Mouse (Mus musculus): ENCODE measurements around the gene Icam4.
"Not testable (repeated sequence)": the region's sequence is repeated elsewhere in the genome, so short reads cannot be mapped to it uniquely, and the experiment has no call there.

- TF ChIP-seq MAFK (IDR thresholded peaks at IDR 0.05; ENCODE audit: insufficient read depth, low read depth, low read length); HCFC1 (IDR thresholded peaks at IDR 0.05; ENCODE audit: borderline replicate concordance, insufficient read depth, low read length); ZC3H11A (IDR thresholded peaks at IDR 0.05; ENCODE audit: borderline replicate concordance, low read depth, low read length); CHD2 (IDR thresholded peaks at IDR 0.05; ENCODE audit: low read depth, low read length): not testable (repeated sequence)
- TF ChIP-seq ZNF384 (IDR thresholded peaks at IDR 0.05; ENCODE audit: low read depth, low read length) = peak; percentile 50; the same call in 1 of the 2 replicates
Measured at GRCm38 (mm10) chr9:21010939-21011541, 18.1 kb upstream of the Icam4 start.

Data from ES-E14 (cell line).